Mouse (Mus musculus): ENCODE data around the gene Ahdc1.

DNA sequence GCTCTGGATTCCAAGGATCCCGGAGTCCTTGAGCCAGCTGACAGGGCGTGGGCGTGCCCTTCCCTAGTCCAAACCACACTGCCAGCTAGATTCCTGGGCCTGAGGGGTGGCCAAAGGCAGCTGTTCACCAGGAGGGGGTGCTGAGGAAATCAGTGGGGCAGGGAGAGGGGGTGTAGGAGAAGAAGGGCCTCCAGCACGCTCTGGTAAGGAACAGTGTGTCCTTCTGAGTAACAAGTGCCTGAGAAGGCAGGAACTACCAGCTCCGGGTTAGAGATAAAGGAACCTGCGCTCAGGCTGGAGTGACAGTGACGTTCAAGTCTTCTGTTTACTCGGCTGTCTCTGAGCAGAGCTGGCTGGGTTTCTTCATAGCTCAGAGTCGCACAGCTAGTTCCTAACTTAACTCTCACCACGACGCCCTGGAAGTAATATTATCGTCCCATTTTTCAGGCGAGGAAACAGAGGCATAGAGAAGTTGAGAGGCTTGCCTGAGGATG lies 96.8 kb downstream of the Ahdc1 start:
- TF ChIP-seq CTCF (IDR thresholded peaks at IDR 0.05; ENCODE audit: low read depth), result peak; percentile 61
- TF ChIP-seq EP300 (optimal IDR thresholded peaks at IDR 0.05), result no peak

All from stomach, postnatal 0 days (tissue).